In the genomic region with DNA sequence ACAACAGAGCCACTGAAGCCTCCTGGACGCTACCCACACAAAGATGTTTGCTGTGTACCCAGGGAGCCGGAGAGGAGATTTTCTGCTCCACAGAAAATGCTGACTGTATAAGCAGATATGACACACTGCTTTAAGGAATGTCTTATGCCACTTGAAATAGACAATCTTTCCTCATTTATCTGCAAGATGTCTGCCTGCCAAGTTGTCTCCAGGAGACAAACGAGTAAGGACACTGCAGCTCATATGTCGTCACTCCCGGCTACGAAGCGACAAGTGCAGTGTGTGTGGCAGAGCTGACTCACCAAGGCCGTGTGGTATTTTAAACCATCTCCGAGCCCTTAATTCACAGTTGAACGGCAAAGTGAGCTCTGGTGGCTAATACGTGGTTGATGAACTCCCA, we compare ENCODE assay signal across 10 mouse cellular contexts. TPM values are rescaled to one million over a fixed set of nuclear protein-coding genes. Genes with fewer than 3 reads are reported as not detected.
DNase-seq lines count a peak whose midpoint lies in the region; ATAC-seq and TF ChIP-seq lines count a peak whose summit lies in the region.
"Had no signal": no experiment of that assay in that cellular context is flagged by ENCODE, and none has a peak within 500 bp of the region (broad histone marks: within the 10 kb centered on the region; RNA-seq: fewer than 3 reads in every experiment).

No protein-coding gene starts in this region.

- no peak overlapping the region for H3K4me3 ChIP-seq in intestine, embryonic 14.5 days (ENCODE audit: low read depth, low read length)
- no peak overlapping the region for H3K4me3 ChIP-seq in intestine, postnatal 0 days (ENCODE audit: low read depth, low read length)
- H3K4me3 ChIP-seq: embryonic facial prominence, embryonic 12.5 days had no signal

- H3K36me3 ChIP-seq in intestine, embryonic 14.5 days (ENCODE audit: control insufficient read depth, insufficient read depth, low read length): no peaks in the 10 kb centered on the region
- H3K36me3 ChIP-seq in intestine, postnatal 0 days (ENCODE audit: control insufficient read depth, insufficient read depth): no peaks in the 10 kb centered on the region
- H3K36me3 ChIP-seq: embryonic facial prominence, embryonic 12.5 days had no signal

- peak; percentile 45 for DNase-seq in intestine, embryonic 14.5 days (ENCODE audit: low spot score)
- peak; percentile 54 for DNase-seq in adrenal gland, postnatal 25 days
- DNase-seq in frontal cortex, postnatal 25 days (ENCODE audit: low spot score in 2 of 2): peak; percentile 30 to 45
- DNase-seq in right cerebral cortex, adult 2 months (ENCODE audit: low spot score in 2 of 2): peak; percentile 79 to 81
- no peak for DNase-seq in testis, postnatal 14 days (ENCODE audit: low spot score)
- no peak for DNase-seq in thymus, postnatal 14 days
- no peak for DNase-seq in lung, postnatal 4 days
- DNase-seq: kidney, postnatal 36 days had no signal

- no peak overlapping the region for H3K4me2 ChIP-seq in intestine, embryonic 14.5 days (ENCODE audit: low read length)
- no peak overlapping the region for H3K4me2 ChIP-seq in intestine, postnatal 0 days (replicated peaks; ENCODE audit: low read depth)
- H3K4me2 ChIP-seq: embryonic facial prominence, embryonic 12.5 days had no signal

- 77% methylated on average over 11 of the region's 11 CpGs for WGBS in intestine, embryonic 14.5 days
- WGBS in intestine, postnatal 0 days: 71% methylated on average over 11 of the region's 11 CpGs

- peaks cover 22% of the 10 kb centered on the region for H3K4me1 ChIP-seq in intestine, embryonic 14.5 days (replicated peaks; ENCODE audit: control insufficient read depth, insufficient read depth, low read length)
- H3K4me1 ChIP-seq in intestine, postnatal 0 days (replicated peaks; ENCODE audit: control insufficient read depth, insufficient read depth, low read length): no peaks in the 10 kb centered on the region; the same call in 1 of the 2 replicates

- H3K27ac ChIP-seq in intestine, embryonic 14.5 days (ENCODE audit: low read depth): no peak overlapping the region
- H3K27ac ChIP-seq in intestine, postnatal 0 days (ENCODE audit: low read depth, low read length): no peak overlapping the region
- H3K27ac ChIP-seq: embryonic facial prominence, embryonic 12.5 days had no signal

- no peaks in the 10 kb centered on the region for H3K9me3 ChIP-seq in intestine, embryonic 14.5 days (ENCODE audit: control insufficient read depth, low read length)
- H3K9me3 ChIP-seq in intestine, postnatal 0 days (ENCODE audit: control insufficient read depth): no peaks in the 10 kb centered on the region
- H3K9me3 ChIP-seq: embryonic facial prominence, embryonic 12.5 days had no signal

- no peak for ATAC-seq in intestine, embryonic 14.5 days (replicated peaks; ENCODE audit: low FRiP score, low TSS enrichment, low read depth)
- no peak for ATAC-seq in intestine, postnatal 0 days

- no peak overlapping the region for H3K9ac ChIP-seq in intestine, embryonic 14.5 days (ENCODE audit: low read length)
- no peak overlapping the region for H3K9ac ChIP-seq in intestine, postnatal 0 days (ENCODE audit: low read depth, low read length)
- H3K9ac ChIP-seq: embryonic facial prominence, embryonic 12.5 days had no signal

- H3K27me3 ChIP-seq in intestine, embryonic 14.5 days (replicated peaks; ENCODE audit: control insufficient read depth, insufficient read depth, low read length): no peaks in the 10 kb centered on the region
- no peaks in the 10 kb centered on the region for H3K27me3 ChIP-seq in intestine, postnatal 0 days (replicated peaks; ENCODE audit: control insufficient read depth, insufficient read depth, low read length)
- H3K27me3 ChIP-seq: embryonic facial prominence, embryonic 12.5 days had no signal

- TF ChIP-seq CTCF in intestine, postnatal 0 days (IDR thresholded peaks at IDR 0.05; ENCODE audit: low read depth): no peak

RNA-seq across cellular contexts. Expression of a gene that starts 36.2 kb away (rescaled TPM):
- 123 and 132 TPM in 2 replicates for polyA plus RNA-seq in intestine, embryonic 14.5 days (2014; fragmentation: Nextera tagmentation; extraction: Ambion mirVana)
- polyA plus RNA-seq in intestine, postnatal 0 days (2015; fragmentation: Nextera tagmentation; extraction: Ambion mirVana): 191 and 203 TPM in 2 replicates
- 357 and 373 TPM in 2 replicates for total RNA-seq in adrenal gland, postnatal 25 days (2021)

Comparison
In these comparisons a context has a peak if more than half of its experiments do, and no peak if none do; other contexts are left out.
1. DNase-seq: peak in intestine, embryonic 14.5 days (single experiment), adrenal gland, postnatal 25 days (single experiment), frontal cortex, postnatal 25 days (2 of 2) and right cerebral cortex, adult 2 months (2 of 2); none in testis, postnatal 14 days (single experiment), thymus, postnatal 14 days (single experiment) and lung, postnatal 4 days (0 of 2).